Mouse (Mus musculus): ENCODE data around the gene Npnt.

The Npnt gene

GRCm38 (mm10) chr3:132894086-132894485 lies 56.0 kb downstream of the Npnt start:
- no peak for DNase-seq (ENCODE audit: extremely low read depth, low read depth, low spot score)

GRCm38 (mm10) chr3:132893676-132894075 lies 56.4 kb downstream of the Npnt start:
- DNase-seq (ENCODE audit: extremely low read depth, low read depth, low spot score), result no peak

- no peak for DNase-seq (ENCODE audit: extremely low read depth, low read depth, low spot score)
Observed at GRCm38 (mm10) chr3:132893044-132893443, 57.0 kb downstream of the Npnt start.

- no peak for DNase-seq (ENCODE audit: extremely low read depth, low read depth, low spot score)
Observed at GRCm38 (mm10) chr3:132892481-132892880, 57.6 kb downstream of the Npnt start.

GRCm38 (mm10) chr3:132887074-132887848 lies 62.8 kb downstream of the Npnt start:
- DNase-seq (ENCODE audit: extremely low read depth, low read depth, low spot score), result peak; percentile 52

- peak; percentile 16 for DNase-seq (ENCODE audit: extremely low read depth, low read depth, low spot score)
Observed at GRCm38 (mm10) chr3:132886419-132887050, 63.6 kb downstream of the Npnt start.

- DNase-seq (ENCODE audit: extremely low read depth, low read depth, low spot score), result no peak
Observed at GRCm38 (mm10) chr3:132884459-132884858, 65.6 kb downstream of the Npnt start.

GRCm38 (mm10) chr3:132883256-132883655 lies 66.8 kb downstream of the Npnt start:
- DNase-seq (ENCODE audit: extremely low read depth, low read depth, low spot score), result no peak

GRCm38 (mm10) chr3:132880826-132881225 lies 69.3 kb downstream of the Npnt start:
- no peak for DNase-seq (ENCODE audit: extremely low read depth, low read depth, low spot score)

GRCm38 (mm10) chr3:132880361-132880760 lies 69.7 kb downstream of the Npnt start:
- no peak for DNase-seq (ENCODE audit: extremely low read depth, low read depth, low spot score)

GRCm38 (mm10) chr3:132876933-132877676 lies 73.0 kb downstream of the Npnt start:
- DNase-seq (ENCODE audit: extremely low read depth, low read depth, low spot score), result no peak

- DNase-seq (ENCODE audit: extremely low read depth, low read depth, low spot score), result no peak
Observed at GRCm38 (mm10) chr3:132876011-132876708, 73.9 kb downstream of the Npnt start.

GRCm38 (mm10) chr3:132873251-132873650 lies 76.8 kb downstream of the Npnt start:
- no peak for DNase-seq (ENCODE audit: extremely low read depth, low read depth, low spot score)

- no peak for DNase-seq (ENCODE audit: extremely low read depth, low read depth, low spot score)
Observed at GRCm38 (mm10) chr3:132871318-132871904, 78.7 kb downstream of the Npnt start.

GRCm38 (mm10) chr3:132870079-132870478 lies 80.0 kb downstream of the Npnt start:
- no peak for DNase-seq (ENCODE audit: extremely low read depth, low read depth, low spot score)

- peak; percentile 31 for DNase-seq (ENCODE audit: extremely low read depth, low read depth, low spot score)
Observed at GRCm38 (mm10) chr3:132868838-132869237, 81.3 kb downstream of the Npnt start.

GRCm38 (mm10) chr3:132866984-132867383 lies 83.1 kb downstream of the Npnt start:
- DNase-seq (ENCODE audit: extremely low read depth, low read depth, low spot score), result no peak

GRCm38 (mm10) chr3:132865596-132865995 lies 84.5 kb downstream of the Npnt start:
- DNase-seq (ENCODE audit: extremely low read depth, low read depth, low spot score), result no peak

- DNase-seq (ENCODE audit: extremely low read depth, low read depth, low spot score), result no peak
Observed at GRCm38 (mm10) chr3:132864986-132865385, 85.1 kb downstream of the Npnt start.

- peak; percentile 37 for DNase-seq (ENCODE audit: extremely low read depth, low read depth, low spot score)
Observed at GRCm38 (mm10) chr3:132864329-132864919, 85.7 kb downstream of the Npnt start.
